ENCODE assay signal across 9 mouse cellular contexts in genomic region chr5:122800345-122801010, GRCm38 (mm10). TPM values are rescaled to one million over a fixed set of nuclear protein-coding genes. Genes with fewer than 3 reads are reported as not detected.
DNase-seq lines count a peak whose midpoint lies in the region; ATAC-seq lines count a peak whose summit lies in the region.
"Had no signal": no experiment of that assay in that cellular context is flagged by ENCODE, and none has a peak within 500 bp of the region (broad histone marks: within the 10 kb centered on the region; RNA-seq: fewer than 3 reads in every experiment).

No protein-coding gene starts in this region.

- no peak for ATAC-seq in kidney, embryonic 16.5 days (ENCODE audit: low FRiP score, low TSS enrichment)

- no peaks in the 10 kb centered on the region for H3K9me3 ChIP-seq in kidney, embryonic 16.5 days (ENCODE audit: low read length)

- H3K36me3 ChIP-seq in kidney, embryonic 16.5 days (ENCODE audit: insufficient read depth, low read length) = peaks cover 90% of the 10 kb centered on the region

- no peak overlapping the region for H3K4me2 ChIP-seq in kidney, embryonic 16.5 days (replicated peaks; ENCODE audit: low read depth, low read length)

- H3K4me1 ChIP-seq in kidney, embryonic 16.5 days (ENCODE audit: insufficient read depth, low read length) = 0 out of 2 replicates have a peak, but pooled peaks cover 3% of the 10 kb centered on the region

- no peak overlapping the region for H3K4me3 ChIP-seq in kidney, embryonic 16.5 days (ENCODE audit: low read length)
- H3K4me3 ChIP-seq: left cerebral cortex, adult 2 months had no signal

- no peak overlapping the region for H3K27ac ChIP-seq in kidney, embryonic 16.5 days (ENCODE audit: low read length)

- H3K9ac ChIP-seq in kidney, embryonic 16.5 days (replicated peaks; ENCODE audit: low read length) = no peak overlapping the region

- H3K27me3 ChIP-seq in kidney, embryonic 16.5 days (ENCODE audit: insufficient read depth, low read length) = no peaks in the 10 kb centered on the region

- 73% methylated on average over 13 of the region's 13 CpGs for WGBS in kidney, embryonic 16.5 days

- peak; percentile 12 for DNase-seq in adrenal gland, postnatal 25 days
- DNase-seq in adrenal gland, postnatal 4 days (ENCODE audit: low spot score in 2 of 2) = no peak
- DNase-seq in kidney, adult 11 months = peak; percentile 74
- DNase-seq in cerebellum, adult 8-10 months = peak; percentile 70
- peak; percentile 69 to 77 for DNase-seq in kidney, postnatal 25 days
- DNase-seq in retina, postnatal 1 day = no peak
- no peak for DNase-seq in spleen, adult 18-20 months

RNA-seq across cellular contexts. Expression of gene Anapc5, which starts 20.7 kb away (rescaled TPM):
- total RNA-seq in adrenal gland, postnatal 25 days (2021) = 206 and 209 TPM in 2 replicates
- total RNA-seq in adrenal gland, postnatal 4 days (2021) = 100 to 1,000 TPM; 308 to 320 TPM
- polyA plus RNA-seq in kidney, embryonic 16.5 days (2015; fragmentation: Nextera tagmentation; extraction: Ambion mirVana) = 441 and 462 TPM in 2 replicates

RNA-seq across cellular contexts. Expression of gene Camkk2, which starts 21.3 kb away (rescaled TPM):
- total RNA-seq in adrenal gland, postnatal 25 days (2021) = 25.6 and 27.6 TPM in 2 replicates
- 10 to 100 TPM; 31.5 to 36.3 TPM for total RNA-seq in adrenal gland, postnatal 4 days (2021)
- polyA plus RNA-seq in kidney, embryonic 16.5 days (2015; fragmentation: Nextera tagmentation; extraction: Ambion mirVana) = 35.6 and 44.7 TPM in 2 replicates

RNA-seq across cellular contexts. Expression of gene Rnf34, which starts 49.4 kb away (rescaled TPM):
- total RNA-seq in adrenal gland, postnatal 25 days (2021) = 20.8 and 37.1 TPM in 2 replicates
- 10 to 100 TPM; 21.1 to 24.5 TPM for total RNA-seq in adrenal gland, postnatal 4 days (2021)
- polyA plus RNA-seq in kidney, embryonic 16.5 days (2015; fragmentation: Nextera tagmentation; extraction: Ambion mirVana) = 42.3 and 42.7 TPM in 2 replicates

Comparison
In these comparisons a context has a peak if more than half of its experiments do, and no peak if none do; other contexts are left out.
1. DNase-seq: peak in adrenal gland, postnatal 25 days (single experiment), kidney, adult 11 months (single experiment), cerebellum, adult 8-10 months (single experiment) and kidney, postnatal 25 days (2 of 2); none in adrenal gland, postnatal 4 days (0 of 2), retina, postnatal 1 day (single experiment) and spleen, adult 18-20 months (0 of 2).